Mouse (Mus musculus) hematopoietic multipotent progenitor cell, adult 10-12 weeks (in vitro differentiated cells): ENCODE measurements around the gene Agr3. TPM values are rescaled to one million over a fixed set of nuclear protein-coding genes. Genes with fewer than 3 reads are reported as not detected.

ENCODE experiments used
- polyA plus RNA-seq: library from polyadenylated mRNA; stranded (reverse); fragments of >175 nt; gene quantifications from 2 replicates; pipeline ENCODE4 v1.2.3, GENCODE M21; 2012; ENCODE audit warnings: low replicate concordance

Agr3 gene
- not detected in 2 replicates for polyA plus RNA-seq

GRCm38 (mm10) chr12:35925402-35925801 is at the start of gene Agr3:
Gene Agr3, plus strand, starts transcription at chr12:35925620.

GRCm38 (mm10) chr12:35992711-35993110 is 67.3 kb downstream of the Agr3 start, which contains the start of gene Agr2:
Gene Agr2, plus strand, starts transcription at chr12:35992907.

Other genes starting within 250 kb of the Agr3 start
- not detected in 2 replicates for gene Agr2, start 67.3 kb downstream of the Agr3 start, polyA plus RNA-seq
- 211 and 770 TPM in 2 replicates for gene Tspan13, start 116.9 kb downstream of the Agr3 start, polyA plus RNA-seq
- gene Ankmy2, start 231.5 kb downstream of the Agr3 start, polyA plus RNA-seq, result 1.5 and 2.8 TPM in 2 replicates
- 7.6 and 11.6 TPM in 2 replicates for gene Bzw2, start 232.5 kb downstream of the Agr3 start, polyA plus RNA-seq